Mouse (Mus musculus): ENCODE data around the gene Scamp3. TPM values are rescaled to one million over a fixed set of nuclear protein-coding genes. Genes with fewer than 3 reads are reported as not detected.

Gene Scamp3
- 35.3 and 46.3 TPM in 2 replicates for polyA plus RNA-seq (2012; rRNA removed)
- polyA plus RNA-seq (2014; fragmentation: Nextera tagmentation; extraction: Ambion mirVana), result 41.0 and 44.2 TPM in 2 replicates

GRCm38 (mm10) chr3:89177242-89178106, at the start of gene Scamp3:
TSS of gene Scamp3 (plus strand) at chr3:89177473.
- under 1% methylated on average over 43 of the region's 43 CpGs for WGBS (ENCODE audit: insufficient replicate concordance)

GRCm38 (mm10) chr3:89129908-89130307, 47.4 kb upstream of the Scamp3 start:
- 73% methylated on average over 3 of the region's 3 CpGs for WGBS (ENCODE audit: insufficient replicate concordance)
- no peak for TF ChIP-seq CTCF (IDR thresholded peaks at IDR 0.05; ENCODE audit: low read depth)
- no peak for TF ChIP-seq EP300 (IDR thresholded peaks at IDR 0.05; ENCODE audit: low read depth)
- Histone ChIP-seq H3K27me3 (ENCODE audit: control insufficient read depth, insufficient read depth, low read length) (no peaks in the 10 kb centered on the region), H3K36me3 (replicated peaks; ENCODE audit: control insufficient read depth, insufficient read depth, low read depth) (no peaks in the 10 kb centered on the region), H3K27ac (no peak overlapping the region), H3K4me3 (ENCODE audit: insufficient read depth in 1 of 2, low read depth in 2 of 2, low read length in 2 of 2) (no peak overlapping the region), H3K4me1 (replicated peaks; ENCODE audit: control insufficient read depth in 2 of 2, insufficient read depth in 2 of 2, low read length in 1 of 2) (peaks cover 42 to 49% of the 10 kb centered on the region in 2 experiments), H3K9me3 (ENCODE audit: control insufficient read depth, low read length) (no peaks in the 10 kb centered on the region), H3K9ac (replicated peaks) (no peak overlapping the region), H3K4me2 (ENCODE audit: low read depth) (no peak overlapping the region)
- DNase-seq (ENCODE audit: low read depth in 3 of 3, low spot score in 3 of 3) (no peak), ATAC-seq (ENCODE audit: insufficient read depth) (no peak)

More at GRCm38 (mm10) chr3:89177242-89178106, at the start of gene Scamp3:
- peak within 1 kb of the TSS; percentile 74 to 92 for H3K4me3 ChIP-seq (ENCODE audit: insufficient read depth in 1 of 2, low read depth in 2 of 2, low read length in 2 of 2)
- peak within 1 kb of the TSS; percentile 87 for H3K9ac ChIP-seq (replicated peaks)
- H3K27me3 ChIP-seq (ENCODE audit: control insufficient read depth, insufficient read depth, low read length), result no peaks in the 10 kb centered on the region
- peak within 1 kb of the TSS; percentile 58 for H3K27ac ChIP-seq
- H3K4me1 ChIP-seq (replicated peaks; ENCODE audit: control insufficient read depth in 2 of 2, insufficient read depth in 2 of 2, low read length in 1 of 2), result peaks cover 10 to 12% of the 10 kb centered on the region in 2 experiments
- H3K9me3 ChIP-seq (ENCODE audit: control insufficient read depth, low read length), result no peaks in the 10 kb centered on the region
- TF ChIP-seq EP300 (IDR thresholded peaks at IDR 0.05; ENCODE audit: low read depth) (no peak), CTCF (IDR thresholded peaks at IDR 0.05; ENCODE audit: low read depth) (no peak)
- ATAC-seq (ENCODE audit: insufficient read depth) (peak; percentile 91), DNase-seq (ENCODE audit: low read depth in 3 of 3, low spot score in 3 of 3) (peak; percentile 93 to 95 (median 95))
- H3K36me3 ChIP-seq (replicated peaks; ENCODE audit: control insufficient read depth, insufficient read depth, low read depth), result peaks cover 55% of the 10 kb centered on the region
- H3K4me2 ChIP-seq (ENCODE audit: low read depth), result peak within 1 kb of the TSS; percentile 87

GRCm38 (mm10) chr3:89131816-89132215, 45.5 kb upstream of the Scamp3 start:
- Histone ChIP-seq H3K27me3 (ENCODE audit: control insufficient read depth, insufficient read depth, low read length) (no peaks in the 10 kb centered on the region), H3K9me3 (ENCODE audit: control insufficient read depth, low read length) (no peaks in the 10 kb centered on the region), H3K36me3 (replicated peaks; ENCODE audit: control insufficient read depth, insufficient read depth, low read depth) (no peaks in the 10 kb centered on the region), H3K27ac (peak overlapping the region; percentile 87), H3K4me1 (replicated peaks; ENCODE audit: control insufficient read depth in 2 of 2, insufficient read depth in 2 of 2, low read length in 1 of 2) (peaks cover 47 to 60% of the 10 kb centered on the region in 2 experiments), H3K4me3 (ENCODE audit: insufficient read depth in 1 of 2, low read depth in 2 of 2, low read length in 2 of 2) (peak overlapping the region; percentile 43 to 48), H3K4me2 (ENCODE audit: low read depth) (peak overlapping the region; percentile 68), H3K9ac (replicated peaks) (peak overlapping the region; percentile 64)
- ATAC-seq (ENCODE audit: insufficient read depth), result no peak
- 24% methylated on average over 4 of the region's 4 CpGs for WGBS (ENCODE audit: insufficient replicate concordance)
- TF ChIP-seq CTCF (IDR thresholded peaks at IDR 0.05; ENCODE audit: low read depth) (no peak), EP300 (IDR thresholded peaks at IDR 0.05; ENCODE audit: low read depth) (no peak)
- DNase-seq (ENCODE audit: low read depth in 3 of 3, low spot score in 3 of 3), result no peak

GRCm38 (mm10) chr3:89132285-89133062, 44.8 kb upstream of the Scamp3 start:
- peaks cover 47 to 58% of the 10 kb centered on the region in 2 experiments for H3K4me1 ChIP-seq (replicated peaks; ENCODE audit: control insufficient read depth in 2 of 2, insufficient read depth in 2 of 2, low read length in 1 of 2)
- H3K4me2 ChIP-seq (ENCODE audit: low read depth), result peak overlapping the region; percentile 68
- ATAC-seq (ENCODE audit: insufficient read depth), result peak; percentile 89
- H3K27me3 ChIP-seq (ENCODE audit: control insufficient read depth, insufficient read depth, low read length), result no peaks in the 10 kb centered on the region
- H3K9me3 ChIP-seq (ENCODE audit: control insufficient read depth, low read length), result no peaks in the 10 kb centered on the region
- peak; percentile 89 to 93 (median 89) for DNase-seq (ENCODE audit: low read depth in 3 of 3, low spot score in 3 of 3)
- peak overlapping the region; percentile 48 to 57 for H3K4me3 ChIP-seq (ENCODE audit: insufficient read depth in 1 of 2, low read depth in 2 of 2, low read length in 2 of 2)
- peak overlapping the region; percentile 64 for H3K9ac ChIP-seq (replicated peaks)
- TF ChIP-seq CTCF (IDR thresholded peaks at IDR 0.05; ENCODE audit: low read depth) (peak; percentile 93), EP300 (IDR thresholded peaks at IDR 0.05; ENCODE audit: low read depth) (peak; percentile 92)
- WGBS (ENCODE audit: insufficient replicate concordance), result 4% methylated on average over 30 of the region's 30 CpGs
- H3K36me3 ChIP-seq (replicated peaks; ENCODE audit: control insufficient read depth, insufficient read depth, low read depth), result peaks cover 3% of the 10 kb centered on the region
- peak overlapping the region; percentile 87 for H3K27ac ChIP-seq

Measured in liver, embryonic 14.5 days (tissue).